Mouse (Mus musculus): Measurements from ENCODE around the gene Hmcn2. TPM values are rescaled to one million over a fixed set of nuclear protein-coding genes. Genes with fewer than 3 reads are reported as not detected.

Gene Hmcn2
- not detected for polyA plus RNA-seq (2014; fragmentation: Illumina TruSeq; extraction: RNeasy Lipid Tissue Mini Kit (QIAGEN cat#74804); ENCODE audit: low read depth, low replicate concordance)

DNA sequence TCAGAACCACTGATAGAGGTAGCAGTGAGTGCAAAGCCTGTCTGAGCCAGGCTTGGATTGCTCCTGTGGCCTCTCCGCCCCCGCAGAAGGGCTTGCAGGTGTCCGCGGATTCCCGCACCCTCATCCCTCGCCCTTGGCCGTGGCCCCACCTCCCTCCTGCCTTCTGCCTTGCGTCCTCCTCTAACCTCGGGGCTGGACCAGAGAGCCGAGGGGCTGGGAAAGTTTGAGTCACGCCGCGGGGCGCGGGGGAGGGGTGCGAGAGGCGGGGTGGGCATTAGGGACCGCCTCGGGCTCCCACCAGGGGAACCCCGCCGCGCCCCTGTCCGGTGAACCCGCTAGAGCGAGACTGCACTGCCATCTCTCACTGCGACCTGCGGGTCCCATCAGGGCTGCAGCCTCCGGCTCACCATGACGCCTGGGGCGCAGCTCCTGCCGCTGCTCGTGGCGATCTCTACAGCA, at the start of gene Hmcn2:
Gene Hmcn2, plus strand, starts transcription at position 409 of the 459 bp plus-strand sequence.

GRCm38 (mm10) chr2:31469931-31470682, 155.9 kb downstream of the Hmcn2 start, which contains the start of gene Ass1:
TSS of gene Ass1 (plus strand) at chr2:31470207.

Other genes with a start within 250 kb of the Hmcn2 start
- 9.1 TPM for gene Fnbp1, start 172.4 kb upstream of the Hmcn2 start, polyA plus RNA-seq (2014; fragmentation: Illumina TruSeq; extraction: RNeasy Lipid Tissue Mini Kit (QIAGEN cat#74804); ENCODE audit: low read depth, low replicate concordance)
- 49.4 TPM for gene Gpr107, start 162.1 kb upstream of the Hmcn2 start, polyA plus RNA-seq (2014; fragmentation: Illumina TruSeq; extraction: RNeasy Lipid Tissue Mini Kit (QIAGEN cat#74804); ENCODE audit: low read depth, low replicate concordance)
- 1.3 TPM for gene Ncs1, start 68.6 kb upstream of the Hmcn2 start, polyA plus RNA-seq (2014; fragmentation: Illumina TruSeq; extraction: RNeasy Lipid Tissue Mini Kit (QIAGEN cat#74804); ENCODE audit: low read depth, low replicate concordance)
- gene Ass1, start 155.8 kb downstream of the Hmcn2 start, polyA plus RNA-seq (2014; fragmentation: Illumina TruSeq; extraction: RNeasy Lipid Tissue Mini Kit (QIAGEN cat#74804); ENCODE audit: low read depth, low replicate concordance): 6.1 TPM

All from testis, adult 10 weeks (tissue).